Mouse (Mus musculus): ENCODE data around the gene Taf10.

Gene Taf10

DNA sequence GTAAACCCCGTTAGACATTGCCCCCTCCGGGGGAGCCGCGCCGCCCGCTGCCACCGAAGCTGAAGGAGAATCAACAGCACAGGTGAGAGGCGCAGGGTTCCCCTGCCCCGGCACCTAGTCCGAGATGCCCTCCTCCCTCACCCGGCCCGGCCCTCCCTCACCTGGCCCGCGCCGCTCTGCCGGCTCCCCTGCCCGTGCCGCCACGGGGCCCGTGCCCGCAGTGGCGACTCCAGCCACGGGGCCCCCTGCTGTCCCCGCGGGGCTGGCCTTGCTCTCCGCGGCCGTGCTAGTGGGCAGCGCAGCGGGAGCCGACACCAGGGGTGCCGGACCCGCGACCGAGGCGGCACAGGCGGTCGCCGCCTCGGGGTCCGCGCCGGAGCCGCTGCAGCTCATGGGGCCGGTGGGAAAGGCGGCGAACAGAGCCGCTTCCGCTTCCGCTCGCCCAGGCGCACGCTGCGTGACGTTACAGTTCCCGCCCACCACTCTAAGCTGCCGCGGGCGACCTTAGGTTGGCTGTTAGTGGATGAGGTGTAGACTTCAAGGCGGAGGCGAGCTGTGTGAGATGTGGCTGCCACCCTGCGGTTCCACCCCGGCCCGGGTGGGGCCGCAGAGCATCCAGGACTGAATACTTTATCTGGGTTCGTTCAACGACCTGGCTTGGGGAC is at the start of gene Taf10:
Gene Taf10, minus strand, starts transcription at position 436 of the 665 bp plus-strand sequence.
- DNase-seq (ENCODE audit: low read depth), result peak; percentile 96

DNA sequence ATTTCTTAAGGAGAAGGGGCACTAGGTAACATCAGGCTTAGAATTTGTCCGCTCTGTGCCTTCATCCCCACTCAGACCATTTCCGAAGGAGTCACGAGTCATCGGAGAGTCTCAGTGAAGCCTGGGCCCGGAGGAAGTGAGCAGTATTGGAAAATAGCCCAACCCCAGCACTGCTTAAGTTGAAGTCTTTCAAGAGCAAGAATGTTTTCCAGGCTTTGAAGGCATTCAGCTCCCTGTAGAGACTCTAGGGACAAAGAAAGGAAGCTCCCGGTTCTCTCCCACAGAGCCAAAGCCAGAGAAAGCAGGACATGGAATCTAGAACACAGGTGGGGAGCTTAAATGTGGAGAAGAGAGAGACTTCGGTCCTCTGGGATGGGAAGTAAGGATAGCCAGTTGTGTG is 49.5 kb upstream of the Taf10 start:
- DNase-seq (ENCODE audit: low read depth), result no peak

DNA sequence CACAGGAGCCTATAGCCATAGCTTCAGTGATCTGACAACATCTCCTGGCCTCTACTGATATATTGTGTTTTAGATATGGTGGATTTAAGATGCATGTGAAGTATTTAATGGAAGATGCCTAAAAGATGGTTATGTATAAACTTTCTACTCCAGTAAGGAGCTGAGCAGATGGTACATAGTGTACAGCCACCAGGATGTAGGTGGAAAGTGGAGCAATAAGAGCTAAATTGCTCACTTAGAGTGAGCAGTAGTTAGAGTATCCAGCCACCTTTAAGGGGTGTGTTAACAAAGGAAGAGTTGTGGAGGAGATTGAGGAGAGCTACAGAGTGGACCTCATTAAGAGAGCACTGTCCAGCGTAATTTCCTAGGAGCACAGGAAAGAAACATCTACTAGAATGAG is 47.0 kb upstream of the Taf10 start:
- DNase-seq (ENCODE audit: low read depth), result no peak

DNA sequence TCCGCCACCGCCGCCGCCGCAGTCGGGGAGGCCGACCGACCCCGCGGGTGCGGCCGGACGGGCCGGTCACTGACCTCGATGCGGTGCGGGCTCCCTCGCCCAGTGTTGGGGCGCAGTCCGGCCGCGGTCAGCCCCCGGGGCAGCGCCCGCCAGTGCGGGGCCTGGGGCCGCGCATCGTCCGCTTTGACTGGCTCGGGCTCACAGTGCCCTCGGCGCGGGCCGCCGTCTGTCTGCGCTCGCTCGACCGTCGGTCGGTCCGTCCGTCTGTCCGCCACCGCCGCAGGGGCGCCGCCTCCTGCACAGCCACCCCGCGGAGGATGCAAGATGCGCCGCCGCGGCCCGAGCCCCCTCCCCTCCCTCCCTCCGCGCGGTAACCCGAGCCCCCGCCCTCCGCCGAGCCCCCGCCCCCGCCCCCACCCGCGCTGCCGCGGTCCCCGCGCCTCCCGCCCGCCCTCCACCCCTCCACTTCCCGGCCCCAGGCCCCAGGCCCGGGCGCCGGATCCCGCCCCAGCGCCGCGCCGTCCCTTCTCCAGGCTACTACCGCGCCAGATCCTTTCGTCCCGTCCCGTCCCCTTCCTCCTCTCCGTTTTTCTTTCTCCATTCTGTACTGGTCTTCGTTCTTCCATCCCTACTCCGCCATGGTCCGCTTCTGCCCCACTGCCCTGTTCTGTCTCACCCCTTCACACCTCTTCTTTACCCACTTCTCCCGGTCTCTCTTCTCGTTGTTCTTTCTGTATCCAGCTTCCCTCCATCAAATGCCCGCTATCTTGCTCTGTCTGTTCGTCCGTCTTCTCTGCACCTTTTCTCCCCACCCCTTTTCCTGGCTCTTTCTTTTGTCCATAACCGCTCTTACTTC is 43.4 kb upstream of the Taf10 start, which contains the start of gene Dchs1:
Gene Dchs1, minus strand, starts transcription at position 370 of the 856 bp plus-strand sequence.
- peak; percentile 18 for DNase-seq (ENCODE audit: low read depth)

DNA sequence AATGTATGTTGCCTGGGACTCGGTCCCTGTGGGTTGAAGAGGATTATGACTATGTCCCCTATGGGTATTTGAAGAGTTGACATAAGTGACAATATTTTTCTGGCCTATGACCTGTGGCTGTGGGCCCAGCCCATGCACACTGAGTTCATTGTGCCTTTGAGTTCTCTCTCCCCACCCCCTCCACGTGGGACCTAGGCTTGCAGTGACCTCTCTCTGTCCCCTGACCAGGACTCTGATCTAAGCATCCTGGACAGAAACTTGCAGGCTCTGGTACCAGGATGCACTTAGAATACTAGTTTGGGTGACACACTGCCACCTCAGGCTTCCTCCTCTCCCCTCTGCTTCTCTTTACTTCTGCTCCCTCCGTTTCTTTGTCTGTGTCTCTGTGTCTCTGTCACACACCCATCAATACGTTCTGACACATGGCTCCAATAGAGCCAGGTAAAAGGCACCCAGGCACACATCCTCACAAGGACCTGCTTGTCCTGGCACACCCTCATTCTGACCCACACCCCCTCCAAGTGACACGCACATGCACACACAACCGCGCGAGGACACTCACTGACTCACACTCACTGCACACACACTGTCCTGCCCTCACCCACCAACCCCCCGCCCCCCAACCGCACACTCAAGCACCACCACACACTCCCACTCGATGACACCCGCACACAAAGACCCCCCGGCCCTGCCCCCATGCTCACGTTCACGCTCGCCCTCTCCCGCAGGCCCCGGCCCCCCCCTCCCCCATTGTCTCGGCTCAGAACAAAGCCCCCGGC is 42.5 kb upstream of the Taf10 start:
- no peak for DNase-seq (ENCODE audit: low read depth)

DNA sequence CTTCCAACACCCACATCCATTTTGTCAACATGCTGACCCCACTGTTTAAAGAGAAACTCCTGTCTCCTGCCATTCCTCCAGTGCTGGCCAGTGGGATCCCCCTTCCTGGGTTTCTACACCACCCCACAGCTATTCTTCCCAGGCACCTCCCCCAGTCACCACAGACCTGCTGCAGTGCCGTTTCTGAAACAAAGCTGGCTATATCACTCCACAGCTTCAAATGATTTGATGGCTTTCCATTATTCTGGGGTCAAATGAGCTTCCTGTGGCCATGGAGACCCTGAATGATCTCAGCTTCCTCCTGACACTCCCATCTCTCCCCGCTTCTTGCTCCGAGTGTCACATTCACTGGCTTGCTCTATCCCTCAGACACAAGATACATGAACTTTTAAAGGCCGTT is 40.4 kb upstream of the Taf10 start:
- DNase-seq (ENCODE audit: low read depth), result no peak

DNA sequence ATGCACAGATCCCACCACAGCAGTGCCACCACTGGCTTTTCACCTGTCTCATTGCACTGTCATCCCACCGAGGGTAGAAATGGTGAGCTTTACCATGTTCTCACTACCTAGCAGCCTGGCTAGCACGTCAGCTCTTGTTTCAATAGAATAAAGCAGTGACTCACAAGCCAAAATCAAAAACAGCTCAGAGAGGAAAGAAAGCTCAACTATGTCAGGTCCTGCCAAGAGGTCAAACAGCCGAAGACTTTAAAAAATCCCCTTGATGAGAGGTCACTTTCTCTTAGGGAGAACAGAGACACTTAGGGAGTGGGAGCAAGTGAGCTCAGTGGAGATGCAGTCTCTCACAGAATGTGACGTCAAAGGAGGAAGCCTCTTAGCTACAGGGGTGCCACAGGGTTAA is 39.7 kb upstream of the Taf10 start:
- no peak for DNase-seq (ENCODE audit: low read depth)

DNA sequence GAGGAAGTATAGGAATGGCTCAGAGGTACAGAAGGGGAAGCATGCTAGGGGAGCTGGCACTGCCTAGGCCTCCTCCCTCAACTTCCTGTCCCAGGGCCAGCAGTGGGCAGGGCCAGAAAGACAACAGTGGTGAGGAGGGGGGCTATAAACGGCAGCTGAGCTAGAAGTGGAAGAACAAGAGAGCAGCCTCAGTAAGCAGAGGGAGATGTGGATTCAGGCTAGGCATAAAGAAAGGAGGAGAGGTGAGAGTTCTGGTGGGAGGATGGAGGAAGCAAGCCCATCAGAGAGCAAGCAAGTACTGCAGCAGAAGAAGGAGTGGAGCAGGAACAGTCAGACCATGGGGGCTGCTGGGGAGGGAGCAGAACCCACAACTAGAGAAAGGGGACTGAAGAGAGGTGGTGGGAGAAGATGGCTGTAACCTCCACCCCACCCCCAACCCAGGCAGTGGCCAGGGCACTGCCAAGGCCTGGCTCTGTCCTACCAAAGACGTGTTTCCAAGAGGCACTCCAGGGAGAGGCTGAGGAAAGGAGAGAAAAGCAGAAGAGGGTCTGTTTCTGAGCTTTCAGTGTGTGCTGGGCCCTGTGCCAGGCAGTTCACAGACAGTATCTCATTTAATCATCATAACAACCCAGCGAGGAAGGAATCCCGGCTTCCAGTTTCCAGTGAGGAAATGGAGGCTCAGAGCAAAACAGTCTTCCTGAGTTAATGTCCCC is 34.5 kb upstream of the Taf10 start:
- no peak for DNase-seq (ENCODE audit: low read depth)

DNA sequence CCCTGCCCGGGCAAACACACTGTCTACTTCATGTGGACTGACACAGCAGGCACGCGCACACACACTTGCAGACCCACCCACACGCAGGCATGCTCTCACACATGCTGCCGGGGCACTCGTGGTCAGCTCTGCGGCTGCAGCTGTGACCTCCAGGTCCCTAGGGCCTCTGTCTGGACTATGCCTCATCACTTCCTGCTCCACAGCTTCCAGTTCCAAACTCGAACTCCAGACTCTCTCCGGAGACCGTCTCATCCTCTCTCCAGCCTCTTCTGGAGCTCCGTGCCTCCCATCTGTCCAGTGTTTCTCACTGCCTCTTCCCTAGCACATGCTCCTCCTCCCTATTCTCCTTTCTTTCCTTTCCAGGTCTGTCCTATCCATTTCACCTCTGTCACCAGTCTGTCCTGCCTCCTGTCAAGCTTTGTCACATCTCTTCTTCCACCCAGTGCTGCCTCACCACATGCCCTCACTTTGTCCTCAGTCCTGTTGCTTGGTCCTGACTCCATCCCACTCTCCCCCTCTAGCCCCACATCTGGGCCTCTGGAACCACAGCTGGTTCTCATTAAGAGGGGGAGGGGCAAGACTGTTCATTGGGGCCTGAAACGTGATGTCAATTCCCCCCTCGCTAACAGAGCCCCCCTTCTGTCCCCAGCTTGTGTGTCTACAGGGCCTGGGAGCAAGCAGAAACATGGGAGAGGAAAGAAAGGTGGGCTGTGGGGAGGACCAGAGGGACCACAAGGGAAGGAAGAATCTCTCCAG is 33.8 kb upstream of the Taf10 start:
- DNase-seq (ENCODE audit: low read depth), result no peak

DNA sequence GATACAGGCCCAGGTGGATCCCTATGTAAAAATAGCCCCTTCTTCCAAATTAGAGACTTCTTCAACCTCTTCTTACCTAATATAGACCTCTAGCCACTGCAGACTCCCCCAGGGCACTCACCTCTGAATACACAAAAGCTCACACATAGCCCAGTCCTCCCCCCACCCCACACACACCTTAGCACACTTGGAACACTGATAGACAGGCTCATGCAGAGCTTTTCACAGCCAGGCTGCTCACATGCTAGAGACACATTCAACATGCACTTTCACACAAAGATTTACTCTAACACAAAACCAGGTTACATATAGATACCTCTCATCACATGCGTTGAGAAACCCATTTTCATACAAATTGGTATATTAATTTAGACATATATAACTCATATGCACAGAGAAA is 33.2 kb upstream of the Taf10 start:
- DNase-seq (ENCODE audit: low read depth), result no peak

DNA sequence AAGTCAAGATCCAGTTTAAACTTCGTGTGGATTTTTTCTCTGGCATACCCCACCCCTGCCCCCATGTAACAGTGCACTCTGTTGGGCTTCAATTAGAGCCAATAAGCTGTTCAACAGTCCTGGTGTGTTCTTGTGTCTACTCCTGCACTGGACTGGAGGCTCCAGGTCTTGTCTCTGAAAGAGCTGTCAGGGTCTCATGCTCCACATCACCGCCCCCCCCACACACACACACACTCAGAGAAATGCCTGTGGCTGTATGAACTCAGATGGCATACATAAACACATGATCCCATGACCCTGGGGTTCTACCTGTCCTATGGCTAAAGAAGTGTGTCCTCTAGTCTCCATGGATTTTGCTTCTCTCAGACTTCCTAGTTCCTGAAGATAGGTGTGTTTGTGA is 31.9 kb upstream of the Taf10 start:
- no peak for DNase-seq (ENCODE audit: low read depth)

DNA sequence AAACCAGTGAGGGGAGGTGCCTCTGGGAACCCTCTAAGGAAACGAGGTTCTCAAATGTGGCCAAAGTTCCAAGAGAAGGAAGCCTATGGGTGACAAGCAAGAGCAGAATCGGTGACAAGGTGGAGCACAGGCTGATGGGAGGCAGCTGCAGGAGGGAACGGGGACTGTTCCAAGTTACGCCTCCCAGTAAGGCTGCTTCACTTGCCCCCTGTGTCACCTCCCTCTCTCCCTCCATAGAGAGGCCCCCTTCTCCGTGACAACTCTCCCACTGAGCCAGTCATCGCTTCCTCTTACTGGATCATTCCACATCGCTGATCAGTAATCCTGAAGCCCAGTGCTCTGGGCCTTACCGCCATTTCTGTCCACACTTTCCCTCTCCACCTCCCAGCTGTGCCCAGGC is 30.5 kb upstream of the Taf10 start:
- DNase-seq (ENCODE audit: low read depth), result no peak

DNA sequence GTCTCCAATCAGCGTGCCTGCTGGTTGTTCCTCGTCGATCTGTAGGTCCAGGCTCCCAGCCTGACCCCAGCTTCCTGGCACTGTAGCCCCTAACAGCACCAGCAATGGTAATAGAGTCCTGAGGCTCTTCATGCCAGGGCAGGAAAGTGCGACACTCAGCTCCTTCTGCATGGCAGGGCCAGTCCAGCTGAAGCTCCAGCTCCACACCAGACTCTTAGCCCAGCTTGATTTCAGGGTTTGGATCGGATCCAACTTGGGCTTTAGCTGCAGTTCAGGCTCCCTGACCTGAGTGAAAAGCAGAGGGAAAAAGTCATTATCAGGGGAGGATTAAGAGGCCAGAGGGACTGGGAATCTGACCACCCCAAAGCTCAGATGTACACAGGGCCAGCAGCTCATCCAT is 28.9 kb upstream of the Taf10 start:
- DNase-seq (ENCODE audit: low read depth), result no peak

DNA sequence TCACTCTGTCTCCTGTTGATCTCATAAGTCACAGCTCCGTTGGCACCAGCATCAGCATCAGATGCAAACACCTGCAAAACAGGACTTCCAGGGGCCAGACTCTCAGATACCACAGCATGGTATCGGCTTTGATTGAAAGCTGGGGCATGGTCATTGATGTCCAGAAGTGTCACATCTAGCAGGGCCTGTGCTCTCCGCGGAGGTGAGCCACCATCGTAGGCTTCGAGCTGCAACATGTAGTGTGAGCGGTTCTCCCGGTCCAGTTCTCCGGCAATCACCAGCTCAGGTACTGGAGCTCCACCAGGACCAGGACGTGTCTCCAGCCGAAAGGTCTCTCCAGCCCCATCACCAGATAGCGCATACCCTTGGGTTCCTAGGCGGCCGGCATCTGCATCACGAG is 28.2 kb upstream of the Taf10 start:
- no peak for DNase-seq (ENCODE audit: low read depth)

DNA sequence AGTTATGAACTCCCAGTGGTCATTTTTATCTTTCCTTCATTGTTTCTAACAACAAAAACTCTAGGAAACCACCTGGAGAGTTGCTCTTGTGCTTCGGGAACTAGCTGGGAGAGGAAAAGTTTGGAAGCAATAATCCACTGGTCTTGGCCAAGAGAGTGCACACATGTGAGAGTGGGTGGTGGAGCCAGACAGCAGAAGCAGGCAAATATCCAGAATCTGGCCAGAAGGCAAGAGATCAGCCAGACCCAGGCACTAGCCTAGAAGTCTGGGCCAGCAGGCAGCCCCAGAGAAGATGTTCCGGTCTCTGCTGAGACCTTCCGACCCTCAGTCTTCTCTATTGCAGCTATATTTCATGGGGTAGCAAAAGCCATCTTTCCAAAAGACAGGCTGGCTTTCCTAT is 25.8 kb upstream of the Taf10 start:
- DNase-seq (ENCODE audit: low read depth), result no peak

DNA sequence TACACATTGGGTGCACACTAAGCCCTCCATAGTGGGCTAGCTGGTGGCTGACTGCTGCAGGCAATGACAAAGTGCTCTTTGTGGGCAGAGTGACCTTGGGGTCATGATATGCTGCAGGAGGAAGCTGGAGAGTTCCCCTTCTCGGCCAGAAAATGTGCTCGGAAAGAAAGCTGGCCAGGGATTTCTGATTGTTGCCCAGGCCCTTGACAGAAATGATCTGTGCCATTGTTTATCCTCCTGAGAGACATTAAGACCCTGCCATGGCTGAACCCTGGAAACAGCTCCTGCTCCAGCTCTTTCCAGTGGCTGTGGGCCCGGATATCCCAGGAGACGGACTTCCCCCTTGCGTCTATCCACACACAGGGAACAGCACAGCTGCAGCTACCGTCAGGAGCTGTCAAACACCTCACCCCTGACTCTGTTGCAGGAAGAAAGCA is 23.6 kb upstream of the Taf10 start:
- no peak for DNase-seq (ENCODE audit: low read depth)

DNA sequence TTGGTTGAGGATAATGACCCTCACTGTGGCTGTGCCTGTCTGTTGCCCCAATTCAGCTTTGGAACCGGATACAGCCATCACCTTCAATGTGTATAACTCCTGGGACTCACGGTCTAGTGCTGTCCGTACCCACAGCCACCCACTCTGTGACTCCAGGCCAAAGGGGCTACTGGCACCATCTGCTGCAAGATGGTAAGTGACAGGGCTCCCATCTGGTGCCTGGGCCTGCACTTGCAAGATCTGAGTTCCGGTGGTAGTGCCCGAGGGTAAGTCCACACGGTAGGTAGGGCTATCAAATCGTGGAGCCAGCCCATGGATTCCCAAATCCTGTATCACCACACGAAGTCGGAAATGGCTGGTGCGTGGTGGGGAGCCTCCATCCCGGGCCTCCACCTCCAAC is 20.2 kb upstream of the Taf10 start:
- no peak for DNase-seq (ENCODE audit: low read depth)

DNA sequence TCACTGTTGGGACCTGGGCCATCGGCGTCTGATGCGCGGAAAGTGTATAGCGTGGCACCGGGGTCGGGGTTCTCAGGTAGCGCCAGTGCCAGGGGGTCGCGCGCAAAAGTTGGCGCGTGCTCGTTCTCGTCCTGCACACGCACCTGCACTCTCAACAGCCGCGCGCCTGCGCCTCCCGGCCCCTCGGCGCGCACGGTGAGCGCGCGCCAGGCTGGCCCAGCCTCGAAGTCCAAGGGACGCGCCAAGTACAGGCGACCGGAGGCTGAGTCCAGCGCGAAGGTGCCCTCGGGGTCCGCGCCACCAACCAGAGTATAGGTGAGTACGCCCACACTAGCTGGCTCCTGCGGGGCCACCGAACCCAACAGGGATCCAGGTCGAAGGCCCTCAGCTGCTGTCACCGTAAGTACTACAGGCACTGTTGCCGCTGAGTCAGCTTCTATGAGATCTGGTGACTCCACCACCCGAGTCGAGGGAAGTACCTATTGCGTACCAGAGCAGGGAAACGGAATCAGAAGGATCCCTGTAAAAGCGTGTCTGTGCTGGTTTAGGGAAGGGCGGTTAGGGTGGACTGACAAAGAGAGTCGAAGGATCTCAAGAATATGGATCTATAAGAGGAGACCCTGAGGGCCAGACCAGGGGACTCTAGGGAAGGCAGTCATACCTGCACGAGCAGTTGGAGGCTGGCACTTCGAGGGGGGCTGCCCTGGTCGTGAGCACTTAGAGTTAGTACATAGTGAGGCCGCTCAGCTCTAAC is 18.5 kb upstream of the Taf10 start:
- DNase-seq (ENCODE audit: low read depth), result no peak

DNA sequence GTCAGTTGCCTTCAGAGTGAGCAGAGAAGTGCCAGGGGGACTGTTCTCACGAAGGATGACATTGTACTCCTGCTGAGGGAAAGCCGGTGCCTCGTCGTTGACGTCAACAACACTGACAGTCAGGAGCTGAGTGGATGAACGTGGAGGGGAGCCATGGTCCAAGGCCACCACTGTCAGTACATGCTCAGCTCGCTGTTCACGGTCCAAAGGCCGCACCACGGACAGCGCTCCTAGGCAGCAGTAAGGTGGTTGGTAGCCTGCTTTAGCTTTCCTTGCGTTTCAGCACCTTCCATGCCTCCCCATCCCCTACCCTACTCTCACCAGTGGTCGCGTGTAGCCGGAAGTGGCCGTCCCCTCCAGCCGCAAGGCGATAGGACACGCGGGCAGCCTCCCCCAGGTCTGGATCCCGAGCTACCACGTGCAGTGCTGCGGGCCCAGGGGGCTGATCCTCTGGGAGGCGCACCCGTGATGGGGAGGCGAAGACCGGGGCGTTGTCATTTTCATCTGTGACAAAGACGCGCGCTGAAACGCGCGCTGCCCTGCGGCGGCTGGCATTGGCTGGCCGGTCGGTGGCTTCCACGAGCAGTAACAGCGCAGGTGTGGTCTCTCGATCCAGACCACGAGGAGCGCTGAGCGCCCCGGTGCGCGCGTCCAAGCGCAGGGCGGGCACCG is 17.8 kb upstream of the Taf10 start:
- DNase-seq (ENCODE audit: low read depth), result no peak

DNA sequence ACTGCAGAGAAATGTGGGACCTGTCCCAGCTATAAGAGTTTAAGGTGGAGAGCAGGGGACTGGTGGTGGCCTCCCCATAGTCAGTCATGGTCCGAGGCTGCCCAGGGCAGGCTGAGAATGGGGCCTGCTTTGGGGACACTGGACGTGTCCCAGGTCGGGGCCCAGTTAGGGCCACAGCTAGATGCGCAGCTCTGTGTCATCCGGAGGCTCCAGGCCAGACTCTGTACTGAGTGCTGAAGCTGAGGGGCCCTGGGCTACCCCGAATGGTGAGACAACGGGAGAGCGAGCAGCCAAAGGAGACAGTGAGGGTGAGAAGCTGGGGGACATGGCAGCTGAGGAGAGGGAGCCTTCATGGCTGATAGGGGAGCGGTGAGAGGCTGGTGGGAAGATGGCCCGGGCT is 9.1 kb upstream of the Taf10 start:
- no peak for DNase-seq (ENCODE audit: low read depth)
